Mouse (Mus musculus): ENCODE measurements around the gene Dbndd1. TPM values are rescaled to one million over a fixed set of nuclear protein-coding genes. Genes with fewer than 3 reads are reported as not detected.

Gene Dbndd1
- polyA plus RNA-seq, 1 experiment from 2014 or later, result 12.1 TPM

- Histone ChIP-seq H3K9me3 (replicated peaks; ENCODE audit: control insufficient read depth, low read length) (no peaks in the 10 kb centered on the region), H3K36me3 (replicated peaks; ENCODE audit: control insufficient read depth, insufficient read depth, low read depth, low read length) (peaks cover 5% of the 10 kb centered on the region), H3K9ac (replicated peaks; ENCODE audit: low read length) (peak within 1 kb of the TSS; percentile 80), H3K4me2 (ENCODE audit: low read depth, low read length) (peak within 1 kb of the TSS; percentile 75), H3K27me3 (ENCODE audit: control insufficient read depth, insufficient read depth, low read length) (no peaks in the 10 kb centered on the region; the same call in 1 of the 2 replicates), H3K27ac (replicated peaks; ENCODE audit: low read depth, low read length) (no peak within 1 kb of the TSS), H3K4me3 (ENCODE audit: low read depth, low read length) (peak within 1 kb of the TSS; percentile 71), H3K4me1 (ENCODE audit: control insufficient read depth, insufficient read depth, low read length) (peaks cover 4% of the 10 kb centered on the region)
- under 1% methylated on average over 20 of the region's 20 CpGs for WGBS
- ATAC-seq (replicated peaks; ENCODE audit: insufficient number of reproducible peaks, low FRiP score, low TSS enrichment, low read depth) (peak; percentile 81), DNase-seq (ENCODE audit: low spot score) (peak; percentile 96)
Measured at GRCm38 (mm10) chr8:123518667-123519066, 3.4 kb upstream of the Dbndd1 start, which contains the start of gene Gas8. Gas8 (plus strand) TSS chr8:123518834.

GRCm38 (mm10) chr8:123518172-123518571 lies 2.9 kb upstream of the Dbndd1 start:
- H3K9ac ChIP-seq (replicated peaks; ENCODE audit: low read length), result no peak overlapping the region
- H3K4me1 ChIP-seq (ENCODE audit: control insufficient read depth, insufficient read depth, low read length), result peaks cover 4% of the 10 kb centered on the region
- H3K4me3 ChIP-seq (ENCODE audit: low read depth, low read length), result peak overlapping the region; percentile 71; the same call in 1 of the 2 replicates
- H3K27ac ChIP-seq (replicated peaks; ENCODE audit: low read depth, low read length), result no peak overlapping the region
- peaks cover 2% of the 10 kb centered on the region for H3K36me3 ChIP-seq (replicated peaks; ENCODE audit: control insufficient read depth, insufficient read depth, low read depth, low read length)
- no peak for DNase-seq (ENCODE audit: low spot score)
- peak overlapping the region; percentile 5; the same call in 1 of the 2 replicates for H3K4me2 ChIP-seq (ENCODE audit: low read depth, low read length)
- ATAC-seq (replicated peaks; ENCODE audit: insufficient number of reproducible peaks, low FRiP score, low TSS enrichment, low read depth), result no peak
- WGBS, result 37% methylated on average over 10 of the region's 10 CpGs
- H3K27me3 ChIP-seq (ENCODE audit: control insufficient read depth, insufficient read depth, low read length), result no peaks in the 10 kb centered on the region; the same call in 1 of the 2 replicates
- no peaks in the 10 kb centered on the region for H3K9me3 ChIP-seq (replicated peaks; ENCODE audit: control insufficient read depth, low read length)

- no peak overlapping the region for H3K9ac ChIP-seq (replicated peaks; ENCODE audit: low read length)
- no peak overlapping the region for H3K27ac ChIP-seq (replicated peaks; ENCODE audit: low read depth, low read length)
- DNase-seq (ENCODE audit: low spot score) (no peak), ATAC-seq (replicated peaks; ENCODE audit: insufficient number of reproducible peaks, low FRiP score, low TSS enrichment, low read depth) (no peak)
- WGBS, result 30% methylated on average over 2 of the region's 2 CpGs
- H3K36me3 ChIP-seq (replicated peaks; ENCODE audit: control insufficient read depth, insufficient read depth, low read depth, low read length), result no peaks in the 10 kb centered on the region
- H3K4me2 ChIP-seq (ENCODE audit: low read depth, low read length), result no peak overlapping the region
- H3K9me3 ChIP-seq (replicated peaks; ENCODE audit: control insufficient read depth, low read length), result no peaks in the 10 kb centered on the region
- H3K27me3 ChIP-seq (ENCODE audit: control insufficient read depth, insufficient read depth, low read length), result no peaks in the 10 kb centered on the region; the same call in 1 of the 2 replicates
- H3K4me1 ChIP-seq (ENCODE audit: control insufficient read depth, insufficient read depth, low read length), result peaks cover 4% of the 10 kb centered on the region
- H3K4me3 ChIP-seq (ENCODE audit: low read depth, low read length), result no peak overlapping the region
Measured at GRCm38 (mm10) chr8:123516596-123516995, 1.3 kb upstream of the Dbndd1 start.

GRCm38 (mm10) chr8:123515540-123515897 lies 256 bp upstream of the Dbndd1 start:
- WGBS, result under 1% methylated on average over 11 of the region's 11 CpGs
- no peak overlapping the region for H3K9ac ChIP-seq (replicated peaks; ENCODE audit: low read length)
- no peak for DNase-seq (ENCODE audit: low spot score)
- peak overlapping the region; percentile 48 for H3K4me3 ChIP-seq (ENCODE audit: low read depth, low read length)
- no peaks in the 10 kb centered on the region; the same call in 1 of the 2 replicates for H3K27me3 ChIP-seq (ENCODE audit: control insufficient read depth, insufficient read depth, low read length)
- ATAC-seq (replicated peaks; ENCODE audit: insufficient number of reproducible peaks, low FRiP score, low TSS enrichment, low read depth), result no peak
- H3K4me2 ChIP-seq (ENCODE audit: low read depth, low read length), result peak overlapping the region; percentile 80
- H3K9me3 ChIP-seq (replicated peaks; ENCODE audit: control insufficient read depth, low read length), result no peaks in the 10 kb centered on the region
- H3K36me3 ChIP-seq (replicated peaks; ENCODE audit: control insufficient read depth, insufficient read depth, low read depth, low read length), result no peaks in the 10 kb centered on the region
- H3K27ac ChIP-seq (replicated peaks; ENCODE audit: low read depth, low read length), result no peak overlapping the region
- peaks cover 4% of the 10 kb centered on the region for H3K4me1 ChIP-seq (ENCODE audit: control insufficient read depth, insufficient read depth, low read length)

- H3K36me3 ChIP-seq (replicated peaks; ENCODE audit: control insufficient read depth, insufficient read depth, low read depth, low read length), result no peaks in the 10 kb centered on the region
- H3K9ac ChIP-seq (replicated peaks; ENCODE audit: low read length), result peak overlapping the region; percentile 67
- peak overlapping the region; percentile 80 for H3K4me2 ChIP-seq (ENCODE audit: low read depth, low read length)
- no peaks in the 10 kb centered on the region; the same call in 1 of the 2 replicates for H3K27me3 ChIP-seq (ENCODE audit: control insufficient read depth, insufficient read depth, low read length)
- H3K9me3 ChIP-seq (replicated peaks; ENCODE audit: control insufficient read depth, low read length), result no peaks in the 10 kb centered on the region
- no peak overlapping the region for H3K27ac ChIP-seq (replicated peaks; ENCODE audit: low read depth, low read length)
- peaks cover 2% of the 10 kb centered on the region; the same call in 1 of the 2 replicates for H3K4me1 ChIP-seq (ENCODE audit: control insufficient read depth, insufficient read depth, low read length)
- H3K4me3 ChIP-seq (ENCODE audit: low read depth, low read length), result peak overlapping the region; percentile 48
- WGBS, result 5% methylated on average over 9 of the region's 9 CpGs
- DNase-seq (ENCODE audit: low spot score), result no peak
- ATAC-seq (replicated peaks; ENCODE audit: insufficient number of reproducible peaks, low FRiP score, low TSS enrichment, low read depth), result no peak
Measured at GRCm38 (mm10) chr8:123514136-123514535, 1.1 kb downstream of the Dbndd1 start.

GRCm38 (mm10) chr8:123510819-123511218 lies 4.4 kb downstream of the Dbndd1 start:
- 88% methylated on average over 5 of the region's 5 CpGs for WGBS

GRCm38 (mm10) chr8:123507153-123507552 lies 8.1 kb downstream of the Dbndd1 start:
- peaks cover 11% of the 10 kb centered on the region for H3K36me3 ChIP-seq (replicated peaks; ENCODE audit: control insufficient read depth, insufficient read depth, low read depth, low read length)
- H3K9ac ChIP-seq (replicated peaks; ENCODE audit: low read length), result no peak overlapping the region
- H3K4me3 ChIP-seq (ENCODE audit: low read depth, low read length), result no peak overlapping the region
- H3K4me1 ChIP-seq (ENCODE audit: control insufficient read depth, insufficient read depth, low read length), result no peaks in the 10 kb centered on the region
- H3K27ac ChIP-seq (replicated peaks; ENCODE audit: low read depth, low read length), result no peak overlapping the region
- no peak for DNase-seq (ENCODE audit: low spot score)
- no peaks in the 10 kb centered on the region for H3K9me3 ChIP-seq (replicated peaks; ENCODE audit: control insufficient read depth, low read length)
- no peak for ATAC-seq (replicated peaks; ENCODE audit: insufficient number of reproducible peaks, low FRiP score, low TSS enrichment, low read depth)
- H3K4me2 ChIP-seq (ENCODE audit: low read depth, low read length), result no peak overlapping the region
- 96% methylated on average over 5 of the region's 5 CpGs for WGBS
- no peaks in the 10 kb centered on the region for H3K27me3 ChIP-seq (ENCODE audit: control insufficient read depth, insufficient read depth, low read length)

More at GRCm38 (mm10) chr8:123510819-123511218, 4.4 kb downstream of the Dbndd1 start:
- H3K4me1 ChIP-seq (ENCODE audit: control insufficient read depth, insufficient read depth, low read length), result peaks cover 2% of the 10 kb centered on the region; the same call in 1 of the 2 replicates
- H3K4me3 ChIP-seq (ENCODE audit: low read depth, low read length), result no peak overlapping the region
- H3K9ac ChIP-seq (replicated peaks; ENCODE audit: low read length), result no peak overlapping the region
- H3K27ac ChIP-seq (replicated peaks; ENCODE audit: low read depth, low read length), result no peak overlapping the region
- no peak for ATAC-seq (replicated peaks; ENCODE audit: insufficient number of reproducible peaks, low FRiP score, low TSS enrichment, low read depth)
- no peaks in the 10 kb centered on the region for H3K36me3 ChIP-seq (replicated peaks; ENCODE audit: control insufficient read depth, insufficient read depth, low read depth, low read length)
- no peak overlapping the region for H3K4me2 ChIP-seq (ENCODE audit: low read depth, low read length)
- no peak for DNase-seq (ENCODE audit: low spot score)
- H3K9me3 ChIP-seq (replicated peaks; ENCODE audit: control insufficient read depth, low read length), result no peaks in the 10 kb centered on the region
- H3K27me3 ChIP-seq (ENCODE audit: control insufficient read depth, insufficient read depth, low read length), result no peaks in the 10 kb centered on the region; the same call in 1 of the 2 replicates

- Histone ChIP-seq H3K27me3 (ENCODE audit: control insufficient read depth, insufficient read depth, low read length) (no peaks in the 10 kb centered on the region), H3K27ac (replicated peaks; ENCODE audit: low read depth, low read length) (no peak overlapping the region), H3K4me2 (ENCODE audit: low read depth, low read length) (no peak overlapping the region), H3K4me1 (ENCODE audit: control insufficient read depth, insufficient read depth, low read length) (no peaks in the 10 kb centered on the region), H3K36me3 (replicated peaks; ENCODE audit: control insufficient read depth, insufficient read depth, low read depth, low read length) (peaks cover 21% of the 10 kb centered on the region), H3K4me3 (ENCODE audit: low read depth, low read length) (no peak overlapping the region), H3K9me3 (replicated peaks; ENCODE audit: control insufficient read depth, low read length) (no peaks in the 10 kb centered on the region), H3K9ac (replicated peaks; ENCODE audit: low read length) (no peak overlapping the region)
- no peak for ATAC-seq (replicated peaks; ENCODE audit: insufficient number of reproducible peaks, low FRiP score, low TSS enrichment, low read depth)
- 92% methylated on average over 9 of the region's 9 CpGs for WGBS
- DNase-seq (ENCODE audit: low spot score), result no peak
Measured at GRCm38 (mm10) chr8:123505695-123506094, 9.6 kb downstream of the Dbndd1 start.
